Mouse (Mus musculus) myocyte (in vitro differentiated cells): ENCODE results near the gene Tspyl1. TPM values are rescaled to one million over a fixed set of nuclear protein-coding genes. Genes with fewer than 3 reads are reported as not detected.

Experiments
- H3K27me3 ChIP-seq: one replicate; pipeline ENCODE4 v1.6.1; 2011; ENCODE audit not compliant: control insufficient read depth, insufficient read depth, insufficient read length
- H3K36me3 ChIP-seq: one replicate; pipeline ENCODE4 v1.6.1; 2011; ENCODE audit not compliant: control insufficient read depth, insufficient read depth
- H3K4me2 ChIP-seq: one replicate; pipeline ENCODE4 v1.6.1; 2011; ENCODE audit warnings: low read depth, control low read depth
- H3K4me3 ChIP-seq: one replicate; pipeline ENCODE4 v1.5.1; 2011; ENCODE audit warnings: mild to moderate bottlenecking, control low read depth, moderate library complexity
- H3K79me2 ChIP-seq: one replicate; pipeline ENCODE4 v1.6.1; 2011; ENCODE audit not compliant: control insufficient read depth, insufficient read depth
- H3ac ChIP-seq: one replicate; pipeline ENCODE4 v1.6.1; 2011; ENCODE audit not compliant: control insufficient read depth, insufficient read length
- CEBPB ChIP-seq: IDR thresholded peaks from 2 replicates; pipeline ENCODE4 v1.6.1; 2011; ENCODE audit warnings: mild to moderate bottlenecking, moderate library complexity; ENCODE audit not compliant: poor library complexity, insufficient read depth, severe bottlenecking
- E2F4 ChIP-seq: IDR thresholded peaks from one replicate; pipeline ENCODE4 v1.6.1; 2011; ENCODE audit warnings: mild to moderate bottlenecking, control low read depth, moderate library complexity; ENCODE audit not compliant: insufficient read depth
- MAX ChIP-seq: IDR thresholded peaks from one replicate; pipeline ENCODE4 v1.6.1; 2011; ENCODE audit warnings: low read depth, mild to moderate bottlenecking, control low read depth
- MYOD1 ChIP-seq, 3 experiments: IDR thresholded peaks; one replicate each; pipeline ENCODE4 v1.6.1; 2011; ENCODE audit warnings: control low read depth in 2 of 3, low read depth in 2 of 3, mild to moderate bottlenecking in 2 of 3, moderate library complexity in 1 of 3; ENCODE audit not compliant: insufficient read length in 2 of 3, control insufficient read depth in 1 of 3
- MYOG ChIP-seq, 3 experiments: IDR thresholded peaks; one replicate each; pipeline ENCODE4 v1.6.1; 2011; ENCODE audit warnings: control low read depth in 2 of 3, low read depth in 2 of 3, mild to moderate bottlenecking in 2 of 3; ENCODE audit not compliant: insufficient read length in 2 of 3, control insufficient read depth in 1 of 3, insufficient read depth in 1 of 3
- POLR2A ChIP-seq: IDR thresholded peaks from one replicate; pipeline ENCODE4 v1.6.1; 2011; ENCODE audit warnings: low read depth, mild to moderate bottlenecking, control low read depth, moderate library complexity; ENCODE audit not compliant: insufficient read length
- POLR2AphosphoS2 ChIP-seq: IDR thresholded peaks from one replicate; pipeline ENCODE4 v1.6.1; 2011; ENCODE audit warnings: low read depth, control low read depth; ENCODE audit not compliant: insufficient read length
- REST ChIP-seq: IDR thresholded peaks from one replicate; pipeline ENCODE4 v1.6.1; 2011; ENCODE audit warnings: mild to moderate bottlenecking, control low read depth, moderate library complexity; ENCODE audit not compliant: insufficient read depth, insufficient read length
- SRF ChIP-seq: IDR thresholded peaks from one replicate; pipeline ENCODE4 v1.6.1; 2011; ENCODE audit warnings: low read depth; ENCODE audit not compliant: control insufficient read depth, insufficient read length
- TCF12 ChIP-seq: IDR thresholded peaks from one replicate; pipeline ENCODE4 v1.6.1; 2011; ENCODE audit warnings: mild to moderate bottlenecking, control low read depth; ENCODE audit not compliant: poor library complexity, insufficient read depth, severe bottlenecking
- TCF3 ChIP-seq: IDR thresholded peaks from one replicate; pipeline ENCODE4 v1.6.1; 2011; ENCODE audit warnings: low read depth, control low read depth; ENCODE audit not compliant: insufficient read length
- USF1 ChIP-seq: IDR thresholded peaks from one replicate; pipeline ENCODE4 v1.6.1; 2011; ENCODE audit warnings: low read depth, mild to moderate bottlenecking, control low read depth, moderate library complexity
- polyA plus RNA-seq: library from polyadenylated mRNA; unstranded; fragments of >200 nt; fragmentation: generic; extraction: Trizol; gene quantifications from one replicate; pipeline ENCODE4 v1.2.1, GENCODE M21; 2012; ENCODE audit warnings: missing spikeins

Tspyl1 gene
- polyA plus RNA-seq, 1 experiment: 26.4 TPM

DNA sequence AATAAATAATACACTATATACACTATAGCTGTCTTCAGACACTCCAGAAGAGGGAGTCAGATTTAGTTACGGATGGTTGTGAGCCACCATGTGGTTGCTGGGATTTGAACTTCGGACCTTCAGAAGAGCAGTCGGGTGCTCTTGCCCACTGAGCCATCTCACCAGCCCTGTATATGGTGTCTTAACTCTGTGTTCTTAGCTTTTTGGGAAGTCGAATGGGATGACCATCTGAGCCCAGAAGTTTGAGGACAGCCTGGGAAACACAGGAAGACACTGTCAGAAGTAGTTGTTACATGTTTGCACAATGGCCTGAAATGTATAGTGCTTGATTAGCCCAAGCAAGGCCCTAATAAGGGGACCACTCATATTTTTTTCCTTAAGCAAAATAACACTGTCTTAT lies 16.9 kb upstream of the Tspyl1 start:
- Histone ChIP-seq H3K27me3 (no peaks in the 10 kb centered on the region), H3ac (no peak overlapping the region), H3K4me3 (no peak overlapping the region), H3K4me2 (no peak overlapping the region), H3K79me2 (no peaks in the 10 kb centered on the region), H3K36me3 (no peaks in the 10 kb centered on the region)
- no peak for TF ChIP-seq POLR2A
- no peak for TF ChIP-seq TCF3
- no peak for TF ChIP-seq REST
- no peak for TF ChIP-seq MYOD1 (IDR thresholded peaks at IDR 0.05; ENCODE audit: control insufficient read depth in 1 of 3, insufficient read length in 2 of 3, low read depth in 2 of 3)
- no peak for TF ChIP-seq MYOG (IDR thresholded peaks at IDR 0.05; ENCODE audit: control insufficient read depth in 1 of 3, insufficient read depth in 1 of 3, insufficient read length in 2 of 3, low read depth in 2 of 3)
- TF ChIP-seq MAX: no peak
- no peak for TF ChIP-seq CEBPB

DNA sequence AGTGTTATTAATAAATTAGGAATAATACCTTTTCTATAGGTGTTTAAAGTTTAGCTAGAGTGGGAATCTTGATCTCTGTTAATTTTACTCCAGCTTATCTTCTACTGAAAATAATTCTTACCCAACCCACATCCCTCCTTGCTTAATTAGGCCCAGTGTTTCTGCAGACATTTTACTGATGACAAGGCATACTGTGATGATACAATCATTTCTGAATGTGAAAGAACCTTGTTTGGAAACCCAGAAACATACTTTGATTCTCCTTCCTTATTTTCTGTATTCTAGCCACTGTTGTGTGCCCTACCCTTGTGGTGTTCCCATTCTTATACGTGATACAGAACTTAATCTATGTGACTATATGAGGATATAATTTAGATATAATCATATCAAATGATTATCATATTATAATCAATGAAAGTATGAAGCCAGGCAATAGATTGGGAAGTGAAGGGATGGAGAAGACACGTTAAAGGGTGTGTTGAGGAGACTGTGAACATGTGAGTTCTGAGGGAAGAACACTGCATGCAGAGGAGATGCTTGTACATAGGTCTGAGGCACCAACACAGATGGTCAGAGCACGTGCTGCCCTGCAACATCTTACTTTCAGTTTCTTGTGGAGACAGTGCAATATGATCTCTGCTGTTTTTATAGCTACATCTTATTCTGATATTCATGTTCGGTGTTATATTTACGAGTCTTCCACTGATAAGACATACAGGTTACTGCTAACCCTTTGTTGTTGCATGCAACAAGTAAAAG lies 14.5 kb upstream of the Tspyl1 start:
- Histone ChIP-seq H3K27me3 (no peaks in the 10 kb centered on the region), H3K36me3 (no peaks in the 10 kb centered on the region), H3ac (no peak overlapping the region), H3K4me2 (peak overlapping the region; percentile 60), H3K79me2 (no peaks in the 10 kb centered on the region), H3K4me3 (no peak overlapping the region)
- TF ChIP-seq USF1 (peak; percentile 41), POLR2A (no peak)

DNA sequence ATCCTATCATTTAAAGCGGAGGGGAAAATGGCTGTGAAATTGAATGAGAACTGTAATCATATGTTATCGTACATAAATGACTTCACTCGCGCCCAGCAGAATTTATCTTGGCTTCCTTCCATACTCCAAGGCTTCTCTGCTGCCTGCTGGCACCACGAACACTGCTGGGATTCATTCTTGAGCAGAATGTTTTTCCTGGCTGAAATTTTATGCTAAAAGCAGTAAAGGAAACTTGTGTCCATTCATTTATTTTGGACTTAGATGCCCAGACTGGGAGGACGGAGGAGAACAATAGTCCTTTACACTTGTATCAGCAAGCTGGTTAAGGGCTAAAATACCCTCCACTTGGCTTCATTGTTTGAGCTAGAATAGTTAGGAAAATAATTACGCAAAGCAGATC lies 10.3 kb upstream of the Tspyl1 start:
- Histone ChIP-seq H3K4me3 (no peak overlapping the region), H3K79me2 (no peaks in the 10 kb centered on the region), H3K4me2 (peak overlapping the region; percentile 63), H3K27me3 (no peaks in the 10 kb centered on the region), H3ac (no peak overlapping the region), H3K36me3 (no peaks in the 10 kb centered on the region)
- TF ChIP-seq POLR2AphosphoS2 (no peak), TCF12 (no peak), MYOG (IDR thresholded peaks at IDR 0.05; ENCODE audit: control insufficient read depth in 1 of 3, insufficient read depth in 1 of 3, insufficient read length in 2 of 3, low read depth in 2 of 3) (no peak), POLR2A (no peak), TCF3 (no peak), CEBPB (no peak), MYOD1 (IDR thresholded peaks at IDR 0.05; ENCODE audit: control insufficient read depth in 1 of 3, insufficient read length in 2 of 3, low read depth in 2 of 3) (no peak), E2F4 (no peak), USF1 (no peak), REST (no peak), MAX (no peak), SRF (no peak)

DNA sequence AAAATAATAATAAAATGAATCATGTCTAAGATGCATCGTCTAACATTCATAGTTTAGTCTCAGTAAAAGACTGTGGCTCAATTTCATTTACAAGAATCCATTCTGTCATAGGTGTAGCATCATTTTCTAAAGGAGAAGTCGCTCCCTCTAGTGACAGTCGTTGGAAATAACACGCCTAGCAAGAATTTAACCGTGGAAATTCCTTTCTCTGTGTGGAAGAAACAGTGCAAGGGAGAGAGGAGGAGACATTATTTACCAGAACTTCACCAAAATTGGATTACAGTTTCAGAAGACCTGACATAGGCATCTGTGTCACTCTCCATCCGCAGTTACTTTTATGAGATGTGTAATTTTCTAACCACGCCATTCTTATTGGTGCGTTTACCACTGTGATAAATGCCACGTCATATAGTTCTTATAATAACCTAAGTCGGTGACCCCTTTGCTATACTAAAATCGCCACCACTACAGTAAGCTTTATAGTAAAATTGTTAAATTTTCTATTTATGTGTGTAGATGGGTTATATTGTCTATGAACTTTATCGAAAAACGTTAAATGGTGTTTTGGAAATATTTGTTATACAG lies 1.3 kb upstream of the Tspyl1 start:
- Histone ChIP-seq H3K36me3 (no peaks in the 10 kb centered on the region), H3K27me3 (peaks cover 4% of the 10 kb centered on the region), H3K4me3 (peak overlapping the region; percentile 78), H3K4me2 (peak overlapping the region; percentile 94), H3ac (no peak overlapping the region), H3K79me2 (peaks cover 29% of the 10 kb centered on the region)
- TF ChIP-seq MYOG (IDR thresholded peaks at IDR 0.05; ENCODE audit: control insufficient read depth in 1 of 3, insufficient read depth in 1 of 3, insufficient read length in 2 of 3, low read depth in 2 of 3) (no peak), MYOD1 (IDR thresholded peaks at IDR 0.05; ENCODE audit: control insufficient read depth in 1 of 3, insufficient read length in 2 of 3, low read depth in 2 of 3) (no peak), TCF3 (no peak)

DNA sequence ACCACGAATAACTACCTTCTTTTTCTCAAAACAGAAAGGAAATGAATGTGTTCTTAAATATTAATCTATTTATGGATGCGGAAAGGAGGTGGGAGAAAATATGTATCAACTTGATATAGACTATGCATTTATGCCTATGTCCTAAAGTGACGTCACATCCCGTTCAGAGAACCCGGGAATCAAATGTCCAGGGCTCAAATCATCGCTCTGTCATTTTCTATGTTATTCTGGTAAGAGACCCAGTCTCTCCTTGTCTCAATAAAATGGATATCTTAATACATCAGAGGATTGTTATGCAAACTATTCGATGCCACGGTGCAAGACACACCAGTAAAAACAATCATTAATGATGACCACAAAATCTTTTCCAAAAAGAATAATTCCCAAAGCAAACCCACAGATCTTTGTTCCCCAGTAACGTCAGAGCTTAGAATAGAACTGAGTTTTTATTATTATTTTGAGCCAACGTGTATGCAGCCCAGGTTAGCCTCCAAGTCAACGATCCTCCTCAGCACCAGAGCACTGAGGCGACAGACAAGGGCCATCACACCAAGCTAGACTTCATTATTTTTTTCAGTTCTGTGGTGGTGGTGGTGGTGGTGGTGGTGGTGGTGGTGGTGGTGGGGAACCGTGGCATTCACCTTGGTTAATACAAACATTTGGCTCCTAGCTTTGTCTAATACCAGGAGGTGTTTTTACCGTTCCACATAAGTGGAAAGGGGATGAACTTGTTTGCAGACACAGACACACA lies 604 bp upstream of the Tspyl1 start:
- Histone ChIP-seq H3K27me3 (peaks cover 4% of the 10 kb centered on the region), H3ac (peak overlapping the region; percentile 64), H3K36me3 (no peaks in the 10 kb centered on the region), H3K79me2 (peaks cover 29% of the 10 kb centered on the region), H3K4me3 (peak overlapping the region; percentile 78), H3K4me2 (peak overlapping the region; percentile 94)
- TF ChIP-seq REST (no peak), MYOD1 (IDR thresholded peaks at IDR 0.05; ENCODE audit: control insufficient read depth in 1 of 3, insufficient read length in 2 of 3, low read depth in 2 of 3) (no peak), POLR2A (no peak), CEBPB (no peak)
